Mouse (Mus musculus) lung, postnatal 0 days (tissue): ENCODE measurements around the gene Col23a1.

Experiments
- CTCF ChIP-seq: IDR thresholded peaks from 2 replicates; pipeline ENCODE4 v1.5.1; 2016; ENCODE audit warnings: antibody characterized with exemption, mild to moderate bottlenecking
- EP300 ChIP-seq: IDR thresholded peaks from 2 replicates; pipeline ENCODE4 v1.6.1; 2016; ENCODE audit warnings: antibody characterized with exemption, mild to moderate bottlenecking, control low read depth

- TF ChIP-seq CTCF (no peak), EP300 (no peak)
Observed at GRCm38 (mm10) chr11:51302396-51302795, 12.7 kb downstream of the Col23a1 start.
